Mouse (Mus musculus): ENCODE results near the gene Cd1d1.

DNA sequence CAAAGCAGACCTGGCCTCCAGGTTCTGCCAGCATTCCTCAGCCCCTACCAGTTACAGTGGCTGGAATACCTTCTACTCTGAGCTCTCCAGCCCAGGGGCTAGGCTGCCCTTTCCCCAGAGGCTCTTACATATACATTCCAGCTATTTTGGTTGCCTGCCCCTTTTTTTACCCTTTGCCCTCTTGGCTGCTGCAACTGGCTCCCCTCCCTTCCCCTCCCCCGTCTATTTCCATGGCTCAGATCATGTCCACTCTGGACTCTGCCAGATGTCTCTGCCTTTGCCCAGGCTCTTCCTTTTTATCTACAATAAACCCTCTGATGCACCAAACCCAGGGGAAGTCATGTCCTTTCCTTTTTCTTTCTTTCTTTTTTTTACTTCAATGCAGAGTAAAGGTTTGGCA lies 44.7 kb downstream of the Cd1d1 start:
- TF ChIP-seq POLR2A (IDR thresholded peaks at IDR 0.05; ENCODE audit: borderline replicate concordance, low read depth, low read length) (no peak), CTCF (IDR thresholded peaks at IDR 0.05; ENCODE audit: low read depth, low read length) (no peak)
